Mouse (Mus musculus) neural tube, embryonic 11.5 days (tissue): ENCODE measurements at regions not wholly inside any gene's neighbourhood (a gene's known extent, or its start where the extent isn't known, plus 50 kb on each side); places are given as distances from the start of the nearest gene placed in this dataset.

Experiments
- ATAC-seq: fragments of 200-750 bp; cut with Nextera tagmentation; 2 replicates; pipeline ENCODE4 v1.8.0; 2017; ENCODE audit warnings: moderate number of reproducible peaks, mild to moderate bottlenecking, moderate TSS enrichment, moderate library complexity; ENCODE audit not compliant: insufficient read depth, low FRiP score, low TSS enrichment
- DNase-seq: peaks from one replicate; pipeline ENCODE4 v3.0.0-alpha.2; 2015; ENCODE audit warnings: low spot score
- H3K27ac ChIP-seq: fragments of 300-500 bp; sonication (generic); 2 replicates; pipeline ENCODE4 v1.5.1; 2014; ENCODE audit warnings: low read depth, mild to moderate bottlenecking, low read length
- H3K27me3 ChIP-seq: fragments of 300-500 bp; sonication (generic); 2 replicates; pipeline ENCODE4 v1.6.1; 2014; ENCODE audit warnings: mild to moderate bottlenecking, low read length, mixed read lengths; ENCODE audit not compliant: control insufficient read depth, insufficient read depth
- H3K36me3 ChIP-seq: fragments of 300-500 bp; sonication (generic); 2 replicates; pipeline ENCODE4 v1.6.1; 2014; ENCODE audit warnings: mild to moderate bottlenecking, low read length, moderate library complexity, mixed read lengths; ENCODE audit not compliant: control insufficient read depth, insufficient read depth
- H3K4me1 ChIP-seq: fragments of 300-500 bp; sonication (generic); 2 replicates; pipeline ENCODE4 v1.6.1; 2014; ENCODE audit warnings: low read length, mixed read lengths; ENCODE audit not compliant: control insufficient read depth, insufficient read depth
- H3K4me2 ChIP-seq: fragments of 300-500 bp; sonication (generic); 2 replicates; pipeline ENCODE4 v1.6.1; 2014; ENCODE audit warnings: low read depth, mild to moderate bottlenecking, moderate library complexity
- H3K4me3 ChIP-seq: fragments of 300-500 bp; sonication (generic); 2 replicates; pipeline ENCODE4 v1.5.1; 2014; ENCODE audit warnings: low read depth, low read length
- H3K9ac ChIP-seq: fragments of 300-500 bp; sonication (generic); 2 replicates; pipeline ENCODE4 v1.6.1; 2014; ENCODE audit warnings: mild to moderate bottlenecking, low read length
- H3K9me3 ChIP-seq: fragments of 300-500 bp; sonication (generic); 2 replicates; pipeline ENCODE4 v1.6.1; 2016; ENCODE audit warnings: low read length; ENCODE audit not compliant: control insufficient read depth
- WGBS: fragments of 180-500 bp; shearing (Covaris S2); extraction: QIAGEN DNeasy Blood & Tissue Kit; methylation state at CpG from one replicate; pipeline ENCODE4 v1.1.7; 2014; 5-methylcytosine and 5-hydroxymethylcytosine counted together

DNA sequence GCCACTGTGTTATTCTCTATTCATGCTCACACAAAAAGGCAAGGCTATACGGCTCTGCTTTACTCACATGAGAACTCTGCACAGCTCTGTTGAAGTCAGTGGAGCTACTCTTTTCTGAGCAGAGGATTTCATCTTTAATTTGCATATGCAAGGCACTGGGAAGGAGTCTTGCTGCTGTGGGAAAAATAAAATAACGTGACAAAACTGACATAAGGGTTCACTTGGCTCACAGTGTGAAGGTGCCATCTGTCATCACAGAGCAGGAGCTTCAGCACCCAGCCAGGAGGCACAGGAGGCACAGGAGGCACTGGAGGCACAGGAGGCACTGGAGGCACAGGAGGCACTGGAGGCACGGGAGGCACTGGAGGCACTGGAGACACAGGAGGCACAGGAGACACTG, 83.9 kb upstream of the Lhx8 start:
- Histone ChIP-seq H3K27ac (no peak overlapping the region), H3K4me2 (no peak overlapping the region), H3K4me1 (no peaks in the 10 kb centered on the region), H3K36me3 (no peaks in the 10 kb centered on the region), H3K9me3 (no peaks in the 10 kb centered on the region), H3K4me3 (no peak overlapping the region), H3K9ac (no peak overlapping the region), H3K27me3 (no peaks in the 10 kb centered on the region)
- DNase-seq: no peak
- no peak for ATAC-seq
- 77% methylated on average over 3 of the region's 3 CpGs for WGBS

DNA sequence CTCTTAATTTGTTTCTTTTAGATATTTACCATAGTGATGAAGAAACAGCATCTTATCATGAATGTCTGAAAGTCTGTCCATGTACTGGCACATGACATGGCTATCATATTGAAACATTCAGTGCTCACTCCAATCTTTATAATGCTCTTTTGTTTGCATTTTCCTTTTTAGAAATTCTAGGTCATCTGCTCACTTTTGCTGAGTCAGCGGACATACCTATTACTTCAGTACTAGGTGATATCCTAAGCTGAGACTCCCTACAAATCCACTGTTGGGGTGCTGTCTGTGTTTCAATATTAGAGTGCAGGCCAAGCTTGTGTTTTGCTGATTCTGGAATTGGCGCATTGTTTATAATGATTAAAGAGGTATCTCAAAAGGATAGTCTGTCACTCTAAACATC, 79.8 kb upstream of the Lhx8 start:
- Histone ChIP-seq H3K4me2 (no peak overlapping the region), H3K9me3 (no peaks in the 10 kb centered on the region), H3K27me3 (no peaks in the 10 kb centered on the region), H3K9ac (no peak overlapping the region), H3K4me3 (no peak overlapping the region), H3K4me1 (no peaks in the 10 kb centered on the region), H3K36me3 (no peaks in the 10 kb centered on the region), H3K27ac (no peak overlapping the region)
- ATAC-seq: no peak
- no peak for DNase-seq
- 94% methylated on average over 2 of the region's 2 CpGs for WGBS

DNA sequence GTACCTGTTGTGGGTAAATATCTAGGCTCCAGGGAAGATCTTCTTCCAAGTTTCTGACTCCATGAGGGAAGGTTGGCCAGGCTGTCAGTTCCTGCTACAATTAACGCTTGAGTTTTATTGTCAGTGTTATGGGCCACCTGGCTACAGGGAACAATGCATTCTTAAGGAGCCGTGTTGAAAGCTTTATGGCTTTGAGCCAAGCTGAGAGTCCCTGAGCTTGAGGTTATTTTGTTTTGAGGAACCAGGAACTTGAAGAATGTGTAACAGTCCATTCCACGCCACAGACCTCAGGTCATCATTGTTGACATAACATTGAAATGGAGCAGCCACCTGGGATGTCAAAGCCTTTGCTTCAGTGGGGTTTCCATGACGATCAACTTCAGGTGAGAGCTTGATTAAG, 71.6 kb upstream of the Lhx8 start:
- no peaks in the 10 kb centered on the region for H3K36me3 ChIP-seq
- H3K9me3 ChIP-seq: no peaks in the 10 kb centered on the region
- no peaks in the 10 kb centered on the region for H3K27me3 ChIP-seq
- no peak overlapping the region for H3K27ac ChIP-seq
- no peak overlapping the region for H3K4me3 ChIP-seq
- ATAC-seq (no peak), DNase-seq (no peak)
- WGBS: 44% methylated on average over 4 of the region's 4 CpGs
- no peak overlapping the region for H3K9ac ChIP-seq
- H3K4me1 ChIP-seq: no peaks in the 10 kb centered on the region
- no peak overlapping the region for H3K4me2 ChIP-seq

DNA sequence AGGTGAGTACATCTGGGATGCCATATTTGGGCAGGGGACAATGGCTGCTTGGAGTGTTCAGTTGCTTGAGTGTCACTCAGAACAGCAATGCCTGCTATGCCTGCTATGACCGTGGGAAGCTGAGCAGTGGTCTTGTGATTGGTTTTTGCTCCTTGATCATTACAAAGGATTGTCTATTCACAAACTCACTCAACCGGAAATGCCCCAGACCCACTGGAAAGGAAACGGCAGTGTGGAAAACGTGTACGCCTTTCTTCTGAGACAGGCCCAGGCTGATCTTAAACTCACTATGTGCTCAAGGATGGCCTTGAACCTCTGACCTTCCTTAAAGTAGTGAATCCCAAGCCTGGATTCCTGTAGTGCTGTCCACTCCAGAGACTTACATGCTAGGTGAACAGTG, 63.2 kb upstream of the Lhx8 start:
- no peak overlapping the region for H3K27ac ChIP-seq
- no peak overlapping the region for H3K4me3 ChIP-seq
- no peaks in the 10 kb centered on the region for H3K27me3 ChIP-seq
- H3K4me1 ChIP-seq: no peaks in the 10 kb centered on the region
- 70% methylated on average over 5 of the region's 5 CpGs for WGBS
- no peak for ATAC-seq
- H3K4me2 ChIP-seq: no peak overlapping the region
- H3K9me3 ChIP-seq: no peaks in the 10 kb centered on the region
- no peaks in the 10 kb centered on the region for H3K36me3 ChIP-seq
- H3K9ac ChIP-seq: no peak overlapping the region
- no peak for DNase-seq

DNA sequence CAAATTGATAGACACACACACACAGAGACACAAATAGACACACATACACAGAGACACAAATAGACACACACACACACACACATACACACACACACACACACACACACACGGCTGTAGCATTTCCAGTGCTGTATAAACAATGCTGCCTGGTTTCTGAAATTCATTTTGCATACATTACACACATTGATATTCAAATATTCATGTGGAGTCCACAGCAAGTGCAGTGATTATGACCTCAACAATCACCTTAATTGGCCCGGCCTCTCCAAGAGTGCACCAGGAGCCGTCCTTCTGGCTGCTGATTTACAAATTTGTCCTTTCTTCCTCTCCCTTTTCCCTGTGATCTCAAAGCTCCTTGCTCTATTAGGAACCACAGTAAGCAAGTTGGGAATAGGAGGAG, 61.2 kb upstream of the Lhx8 start:
- no peak for ATAC-seq
- H3K9ac ChIP-seq: no peak overlapping the region
- 67% methylated on average over 3 of the region's 3 CpGs for WGBS

DNA sequence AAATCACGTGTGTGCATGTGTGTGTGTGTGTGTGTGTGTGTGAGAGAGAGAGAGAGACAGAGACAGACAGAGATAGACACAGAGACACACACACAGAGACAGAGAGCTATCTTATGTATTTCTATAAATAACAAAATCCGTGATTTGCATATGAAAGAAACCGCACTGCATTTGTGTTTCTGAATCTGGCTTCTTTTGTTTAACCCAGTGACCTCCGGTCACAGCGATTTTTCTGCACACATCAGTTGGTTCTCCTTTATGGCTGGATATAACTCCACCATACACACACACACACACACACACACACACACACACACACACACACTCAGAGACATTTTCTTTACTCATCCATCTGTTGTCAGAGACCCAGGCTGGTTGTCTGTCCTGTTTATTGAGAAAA, 58.2 kb upstream of the Lhx8 start:
- H3K27ac ChIP-seq: no peak overlapping the region
- 70% methylated on average over 5 of the region's 5 CpGs for WGBS
- ATAC-seq: no peak

More for the DNA sequence above, 61.2 kb upstream of the Lhx8 start:
- H3K4me2 ChIP-seq: no peak overlapping the region
- no peaks in the 10 kb centered on the region for H3K4me1 ChIP-seq
- H3K4me3 ChIP-seq: no peak overlapping the region
- H3K27me3 ChIP-seq: no peaks in the 10 kb centered on the region
- DNase-seq: no peak
- H3K36me3 ChIP-seq: no peaks in the 10 kb centered on the region
- H3K9me3 ChIP-seq: no peaks in the 10 kb centered on the region
- no peak overlapping the region for H3K27ac ChIP-seq

DNA sequence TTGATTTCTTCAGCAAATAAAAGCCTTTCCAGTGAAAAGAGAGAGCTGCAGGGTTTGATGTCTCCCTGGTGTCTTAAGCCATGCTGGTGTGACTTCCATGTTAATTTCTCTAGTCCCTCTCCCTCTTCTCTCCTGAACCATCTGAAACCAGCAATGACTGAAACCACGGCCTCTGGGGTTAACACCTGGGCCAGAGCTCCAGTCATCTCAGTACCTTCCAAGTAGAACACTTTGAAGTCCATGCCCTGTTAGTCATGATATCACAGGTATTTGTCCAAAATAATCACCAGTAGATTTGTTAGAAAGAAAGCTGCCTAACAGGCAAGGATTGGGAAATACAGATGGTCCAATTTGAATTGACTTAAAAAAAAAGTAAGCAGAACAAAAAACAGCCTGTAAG, 56.8 kb upstream of the Lhx8 start:
- Histone ChIP-seq H3K36me3 (no peaks in the 10 kb centered on the region), H3K27me3 (no peaks in the 10 kb centered on the region), H3K4me3 (no peak overlapping the region), H3K9ac (no peak overlapping the region), H3K4me1 (peaks cover 5% of the 10 kb centered on the region; the same call in 1 of the 2 replicates), H3K27ac (no peak overlapping the region), H3K4me2 (no peak overlapping the region), H3K9me3 (no peaks in the 10 kb centered on the region)
- DNase-seq: no peak
- WGBS: 70% methylated on average over 1 of the region's 1 CpGs
- ATAC-seq: no peak

More for the DNA sequence above, 58.2 kb upstream of the Lhx8 start:
- Histone ChIP-seq H3K4me1 (peaks cover 5% of the 10 kb centered on the region; the same call in 1 of the 2 replicates), H3K9me3 (no peaks in the 10 kb centered on the region), H3K4me2 (no peak overlapping the region), H3K4me3 (no peak overlapping the region), H3K36me3 (no peaks in the 10 kb centered on the region), H3K9ac (no peak overlapping the region), H3K27me3 (no peaks in the 10 kb centered on the region)
- DNase-seq: no peak

DNA sequence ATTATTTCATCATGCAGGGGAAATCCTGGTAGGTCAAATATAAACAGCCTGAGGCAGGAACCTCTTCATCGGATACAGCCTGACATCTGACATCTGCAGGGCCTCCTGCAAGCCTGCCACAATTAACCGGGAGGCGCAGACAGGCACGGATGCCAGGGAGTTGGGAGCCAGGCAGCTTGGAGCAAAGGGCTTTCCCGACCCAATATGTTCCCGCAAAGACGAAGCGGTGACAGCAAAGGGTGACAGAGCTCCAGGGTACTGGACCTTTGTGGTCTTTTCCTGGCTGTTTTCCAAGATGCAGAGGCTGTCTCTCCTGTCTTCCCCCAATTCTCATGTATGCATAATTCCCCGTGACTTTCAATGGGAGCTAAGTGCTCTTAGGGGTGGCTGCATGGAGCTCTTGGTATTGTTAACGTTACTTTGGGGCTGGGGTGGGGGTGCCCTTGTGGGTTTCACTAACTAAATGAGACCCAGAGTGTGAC, 55.4 kb upstream of the Lhx8 start:
- Histone ChIP-seq H3K9ac (no peak overlapping the region), H3K9me3 (no peaks in the 10 kb centered on the region), H3K36me3 (no peaks in the 10 kb centered on the region), H3K4me1 (peaks cover 7% of the 10 kb centered on the region; the same call in 1 of the 2 replicates), H3K4me3 (no peak overlapping the region), H3K27ac (no peak overlapping the region), H3K4me2 (no peak overlapping the region), H3K27me3 (no peaks in the 10 kb centered on the region)
- ATAC-seq (peak; percentile 39), DNase-seq (peak; percentile 57)
- 24% methylated on average over 10 of the region's 10 CpGs for WGBS

DNA sequence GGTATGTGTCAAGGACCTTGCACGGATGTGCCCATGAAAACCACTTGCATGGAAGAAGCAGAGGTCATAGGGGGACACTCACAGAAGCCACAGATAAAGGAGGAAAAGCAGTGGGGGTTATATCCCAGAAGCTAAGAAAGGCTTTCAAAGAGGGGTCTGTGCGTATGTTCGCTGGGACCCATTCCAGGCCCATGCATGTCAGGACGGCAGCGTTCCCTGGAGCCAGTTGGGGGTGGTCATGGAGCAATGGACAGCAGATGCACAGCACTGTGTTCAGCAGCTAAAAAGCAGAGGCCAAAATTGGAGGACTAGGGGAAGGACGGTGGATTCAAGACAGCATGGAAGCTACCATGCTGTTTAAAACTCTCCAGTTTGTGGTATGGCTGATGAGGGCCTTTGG, 52.4 kb upstream of the Lhx8 start:
- Histone ChIP-seq H3K4me1 (peaks cover 7% of the 10 kb centered on the region; the same call in 1 of the 2 replicates), H3K4me3 (no peak overlapping the region), H3K27ac (no peak overlapping the region), H3K9ac (no peak overlapping the region), H3K27me3 (no peaks in the 10 kb centered on the region), H3K4me2 (no peak overlapping the region), H3K36me3 (no peaks in the 10 kb centered on the region), H3K9me3 (no peaks in the 10 kb centered on the region)
- DNase-seq (no peak), ATAC-seq (no peak)
- 79% methylated on average over 6 of the region's 6 CpGs for WGBS
